8 mouse cellular contexts compared by ENCODE assay signal in genomic region chr11:118911307-118912070, GRCm38 (mm10). TPM values are rescaled to one million over a fixed set of nuclear protein-coding genes. Genes with fewer than 3 reads are reported as not detected.
DNase-seq lines count a peak whose midpoint lies in the region; ATAC-seq lines count a peak whose summit lies in the region.
"Had no signal": no experiment of that assay in that cellular context is flagged by ENCODE, and none has a peak within 500 bp of the region (broad histone marks: within the 10 kb centered on the region; RNA-seq: fewer than 3 reads in every experiment).

TSS of gene Rbfox3 (minus strand) at chr11:118911597.

- H3K27me3 ChIP-seq in hindbrain, embryonic 12.5 days: peaks cover 45% of the 10 kb centered on the region
- peaks cover 41% of the 10 kb centered on the region for H3K27me3 ChIP-seq in neural tube, embryonic 12.5 days (replicated peaks)

- no peak for DNase-seq in layer of hippocampus, adult 8-10 months (ENCODE audit: low spot score in 2 of 2)
- no peak for DNase-seq in layer of hippocampus, adult 9-11 months
- DNase-seq in cerebellum, adult 8-10 months: peak; percentile 82
- DNase-seq in lung, postnatal 10 days: no peak

- peak within 1 kb of the TSS; percentile 96; the same call in 1 of the 2 replicates for H3K9ac ChIP-seq in hindbrain, embryonic 12.5 days
- H3K9ac ChIP-seq in neural tube, embryonic 12.5 days: no peak within 1 kb of the TSS

- WGBS in hindbrain, embryonic 12.5 days: 64% methylated on average over 4 of the region's 4 CpGs
- WGBS in neural tube, embryonic 12.5 days: 58% methylated on average over 4 of the region's 4 CpGs

- H3K36me3 ChIP-seq in hindbrain, embryonic 12.5 days: no peaks in the 10 kb centered on the region
- H3K36me3 ChIP-seq in neural tube, embryonic 12.5 days: no peaks in the 10 kb centered on the region

- no peaks in the 10 kb centered on the region for H3K9me3 ChIP-seq in hindbrain, embryonic 12.5 days (replicated peaks)
- H3K9me3 ChIP-seq in neural tube, embryonic 12.5 days: no peaks in the 10 kb centered on the region

- no peak for ATAC-seq in hindbrain, embryonic 12.5 days (ENCODE audit: low FRiP score)
- no peak for ATAC-seq in neural tube, embryonic 12.5 days (ENCODE audit: low FRiP score, low read depth)
- ATAC-seq in granulocyte monocyte progenitor cell, adult 5-6 weeks (replicated peaks; ENCODE audit: poor library complexity, severe bottlenecking): no peak

- peak within 1 kb of the TSS; percentile 98 for H3K27ac ChIP-seq in hindbrain, embryonic 12.5 days
- H3K27ac ChIP-seq in neural tube, embryonic 12.5 days: peak within 1 kb of the TSS; percentile 26; the same call in 1 of the 2 replicates

- peak within 1 kb of the TSS; percentile 96 for H3K4me2 ChIP-seq in hindbrain, embryonic 12.5 days (replicated peaks)
- H3K4me2 ChIP-seq in neural tube, embryonic 12.5 days (replicated peaks): peak within 1 kb of the TSS; percentile 72

- no peak within 1 kb of the TSS for H3K4me3 ChIP-seq in hindbrain, embryonic 12.5 days
- H3K4me3 ChIP-seq in neural tube, embryonic 12.5 days: no peak within 1 kb of the TSS
- H3K4me3 ChIP-seq: myocyte had no signal

- peaks cover 46% of the 10 kb centered on the region for H3K4me1 ChIP-seq in hindbrain, embryonic 12.5 days
- H3K4me1 ChIP-seq in neural tube, embryonic 12.5 days: peaks cover 50% of the 10 kb centered on the region

RNA-seq across cellular contexts. Expression of gene Rbfox3, which starts in this region (rescaled TPM):
- total RNA-seq in layer of hippocampus, adult 8-10 months (2022): 100 to 1,000 TPM; 229 to 281 (median 270) TPM
- 26.5 and 33.6 TPM in 2 replicates for polyA plus RNA-seq in hindbrain, embryonic 12.5 days (2016; fragmentation: Nextera tagmentation; extraction: Ambion mirVana)
- 44.8 and 52.6 TPM in 2 replicates for polyA plus RNA-seq in neural tube, embryonic 12.5 days (2016; fragmentation: Nextera tagmentation; extraction: Ambion mirVana)
- not detected in 2 replicates for total RNA-seq in granulocyte monocyte progenitor cell, adult 5-6 weeks (2014; fragmentation: Nextera tagmentation)
- total RNA-seq in granulocyte monocyte progenitor cell, adult 5-6 weeks (2017): not detected in 2 replicates
- polyA plus RNA-seq: myocyte had no signal

Comparison
In these comparisons a context has a peak if more than half of its experiments do, and no peak if none do; other contexts are left out.
1. RNA of gene Rbfox3 (total RNA-seq): 229 to 281 TPM in layer of hippocampus, adult 8-10 months; not detected in granulocyte monocyte progenitor cell, adult 5-6 weeks; every median in the first group is over 100 times any median in the second.